Mouse (Mus musculus): Measurements from ENCODE around the gene Sstr5.

DNA sequence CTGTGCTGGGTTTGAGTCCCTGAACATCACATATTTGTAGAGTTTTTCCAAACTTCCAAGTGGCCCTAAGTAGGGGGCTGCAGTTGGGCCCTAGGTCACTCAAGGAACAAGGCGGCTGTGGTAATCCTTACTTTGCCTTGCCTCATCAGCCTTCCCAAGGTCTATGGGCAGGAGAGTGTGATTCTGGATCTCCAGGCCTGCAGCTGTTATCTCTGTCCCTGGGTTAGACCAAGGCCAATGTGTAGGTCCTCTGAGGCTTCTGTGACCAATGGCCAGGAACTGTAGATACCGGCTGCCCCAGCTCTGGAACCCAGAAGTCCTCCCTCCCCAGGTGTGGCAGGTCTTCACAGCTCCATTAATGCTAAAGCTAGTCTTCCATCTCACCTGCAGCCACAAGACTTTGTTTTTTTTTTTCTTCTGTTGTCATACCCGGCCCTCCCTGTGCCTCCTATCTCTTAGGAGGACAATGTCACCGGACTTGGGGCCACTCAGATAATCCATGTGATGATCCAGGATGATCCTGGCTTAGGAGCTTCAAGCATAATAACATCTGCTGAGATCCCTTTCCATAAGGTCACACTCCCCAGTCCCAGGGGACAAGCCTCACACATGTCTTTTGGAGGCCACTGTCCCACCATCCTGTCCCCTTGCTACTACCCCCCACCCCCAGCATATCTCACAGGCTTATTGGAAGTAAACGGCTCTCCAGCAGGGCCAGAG, 44.7 kb downstream of the Sstr5 start:
- TF ChIP-seq POLR2A (IDR thresholded peaks at IDR 0.05; ENCODE audit: insufficient read depth, low read depth, low read length) (no peak), EP300 (IDR thresholded peaks at IDR 0.05; ENCODE audit: insufficient read depth, low read depth, low read length) (no peak)

Data from heart, adult 2 months (tissue).